Mouse (Mus musculus): ENCODE measurements at regions not wholly inside any gene's neighbourhood (a gene's known extent, or its start where the extent isn't known, plus 50 kb on each side); places are given as distances from the start of the nearest gene placed in this dataset.
"Not testable (repeated sequence)": the region's sequence is repeated elsewhere in the genome, so short reads cannot be mapped to it uniquely, and the experiment has no call there.

GRCm38 (mm10) chr14:84610476-84610875, 167.1 kb downstream of the Pcdh17 start:
- Histone ChIP-seq H3K27me3 (no peaks in the 10 kb centered on the region), H3K4me2 (replicated peaks) (no peak overlapping the region), H3K4me1 (no peaks in the 10 kb centered on the region), H3K9me3 (no peaks in the 10 kb centered on the region), H3K9ac (replicated peaks) (no peak overlapping the region), H3K27ac (replicated peaks) (no peak overlapping the region), H3K36me3 (no peaks in the 10 kb centered on the region), H3K4me3 (no peak overlapping the region)
- ATAC-seq (replicated peaks): no peak
- 95% methylated on average over 1 of the region's 1 CpGs for WGBS

- ATAC-seq (replicated peaks): no peak
- no peak overlapping the region for H3K4me3 ChIP-seq
- no peak overlapping the region for H3K9ac ChIP-seq (replicated peaks)
- H3K4me1 ChIP-seq: 0 out of 2 replicates have a peak, but pooled peaks cover 2% of the 10 kb centered on the region
- no peaks in the 10 kb centered on the region for H3K27me3 ChIP-seq
- 13% methylated on average over 4 of the region's 4 CpGs for WGBS
- no peaks in the 10 kb centered on the region for H3K9me3 ChIP-seq
- no peaks in the 10 kb centered on the region for H3K36me3 ChIP-seq
- H3K27ac ChIP-seq (replicated peaks): no peak overlapping the region
- H3K4me2 ChIP-seq (replicated peaks): no peak overlapping the region
Observed at GRCm38 (mm10) chr14:84612551-84612950, 169.2 kb downstream of the Pcdh17 start.

GRCm38 (mm10) chr14:84645026-84645425, 201.7 kb downstream of the Pcdh17 start:
- H3K9me3 ChIP-seq: no peaks in the 10 kb centered on the region
- H3K36me3 ChIP-seq: no peaks in the 10 kb centered on the region
- no peak overlapping the region for H3K4me2 ChIP-seq (replicated peaks)
- no peak for ATAC-seq (replicated peaks)
- no peak overlapping the region for H3K4me3 ChIP-seq
- no peaks in the 10 kb centered on the region for H3K27me3 ChIP-seq
- H3K27ac ChIP-seq (replicated peaks): no peak overlapping the region
- H3K9ac ChIP-seq (replicated peaks): no peak overlapping the region
- no peaks in the 10 kb centered on the region for H3K4me1 ChIP-seq
- 24% methylated on average over 1 of the region's 1 CpGs for WGBS

- H3K36me3 ChIP-seq: no peaks in the 10 kb centered on the region
- 0 out of 2 replicates have a peak, but pooled peaks have one; percentile 51 for ATAC-seq (replicated peaks)
- no peak overlapping the region for H3K9ac ChIP-seq (replicated peaks)
- H3K9me3 ChIP-seq: no peaks in the 10 kb centered on the region
- H3K27me3 ChIP-seq: no peaks in the 10 kb centered on the region
- no peaks in the 10 kb centered on the region for H3K4me1 ChIP-seq
- no peak overlapping the region for H3K27ac ChIP-seq (replicated peaks)
- WGBS: 69% methylated on average over 3 of the region's 3 CpGs
- H3K4me2 ChIP-seq (replicated peaks): no peak overlapping the region
- no peak overlapping the region for H3K4me3 ChIP-seq
Observed at GRCm38 (mm10) chr14:84645972-84646577, 202.7 kb downstream of the Pcdh17 start.

- Histone ChIP-seq H3K4me1 (no peaks in the 10 kb centered on the region), H3K9ac (replicated peaks) (no peak overlapping the region), H3K9me3 (no peaks in the 10 kb centered on the region), H3K36me3 (no peaks in the 10 kb centered on the region), H3K27me3 (no peaks in the 10 kb centered on the region), H3K4me2 (replicated peaks) (no peak overlapping the region), H3K27ac (replicated peaks) (no peak overlapping the region), H3K4me3 (no peak overlapping the region)
- 4% methylated on average over 6 of the region's 6 CpGs for WGBS
- ATAC-seq (replicated peaks): no peak
Observed at GRCm38 (mm10) chr14:84659206-84659775, 215.9 kb downstream of the Pcdh17 start.

GRCm38 (mm10) chr14:84667685-84668084, 224.3 kb downstream of the Pcdh17 start:
- not testable (repeated sequence) for ATAC-seq (replicated peaks); H3K4me3 ChIP-seq; H3K4me2 ChIP-seq (replicated peaks); H3K36me3 ChIP-seq; H3K4me1 ChIP-seq; H3K9me3 ChIP-seq; H3K27ac ChIP-seq (replicated peaks); H3K27me3 ChIP-seq; H3K9ac ChIP-seq (replicated peaks)
- WGBS: 90% methylated on average over 2 of the region's 2 CpGs

- no peaks in the 10 kb centered on the region for H3K4me1 ChIP-seq
- 80% methylated on average over 7 of the region's 7 CpGs for WGBS
- H3K4me3 ChIP-seq: no peak overlapping the region
Observed at GRCm38 (mm10) chr14:84671678-84672472, 228.5 kb downstream of the Pcdh17 start.

GRCm38 (mm10) chr14:84686848-84687247, 243.5 kb downstream of the Pcdh17 start:
- H3K4me2 ChIP-seq (replicated peaks): no peak overlapping the region
- H3K36me3 ChIP-seq: no peaks in the 10 kb centered on the region
- H3K4me1 ChIP-seq: no peaks in the 10 kb centered on the region
- no peaks in the 10 kb centered on the region for H3K9me3 ChIP-seq
- no peak overlapping the region for H3K4me3 ChIP-seq
- ATAC-seq (replicated peaks): no peak
- no peak overlapping the region for H3K27ac ChIP-seq (replicated peaks)
- 80% methylated on average over 3 of the region's 3 CpGs for WGBS
- no peaks in the 10 kb centered on the region for H3K27me3 ChIP-seq
- no peak overlapping the region for H3K9ac ChIP-seq (replicated peaks)

More at GRCm38 (mm10) chr14:84671678-84672472, 228.5 kb downstream of the Pcdh17 start:
- Histone ChIP-seq H3K9ac (replicated peaks) (no peak overlapping the region), H3K9me3 (no peaks in the 10 kb centered on the region), H3K36me3 (no peaks in the 10 kb centered on the region), H3K27me3 (no peaks in the 10 kb centered on the region), H3K4me2 (replicated peaks) (no peak overlapping the region), H3K27ac (replicated peaks) (no peak overlapping the region)
- no peak for ATAC-seq (replicated peaks)

- H3K27ac ChIP-seq (replicated peaks): no peak overlapping the region
- no peak overlapping the region for H3K9ac ChIP-seq (replicated peaks)
- no peaks in the 10 kb centered on the region for H3K27me3 ChIP-seq
- H3K4me3 ChIP-seq: no peak overlapping the region
- WGBS: 75% methylated on average over 3 of the region's 3 CpGs
- no peaks in the 10 kb centered on the region for H3K4me1 ChIP-seq
- no peak overlapping the region for H3K4me2 ChIP-seq (replicated peaks)
- H3K36me3 ChIP-seq: no peaks in the 10 kb centered on the region
- H3K9me3 ChIP-seq: no peaks in the 10 kb centered on the region
- no peak for ATAC-seq (replicated peaks)
Observed at GRCm38 (mm10) chr14:84690810-84691209, 247.4 kb downstream of the Pcdh17 start.

Data from forebrain, embryonic 15.5 days (tissue).